Mouse (Mus musculus) kidney, adult 8-10 months (tissue): Measurements from ENCODE around the gene Uap1.
"Not testable (repeated sequence)": the region's sequence is repeated elsewhere in the genome, so short reads cannot be mapped to it uniquely, and the experiment has no call there.

ENCODE experiments used
- DNase-seq, 2 experiments: peaks; one replicate each; pipeline ENCODE4 v3.0.0; 2022

Uap1 gene

GRCm38 (mm10) chr1:170110516-170111332 is 64.0 kb downstream of the Uap1 start, which contains the start of gene Ddr2:
Gene Ddr2, minus strand, starts transcription at chr1:170110762.
- DNase-seq, result peak in 1 of 2 experiments; percentile 21

- no peak for DNase-seq
Measured at GRCm38 (mm10) chr1:170109776-170110515, 64.8 kb downstream of the Uap1 start.

- not testable (repeated sequence) for DNase-seq
Measured at GRCm38 (mm10) chr1:170102814-170103213, 71.9 kb downstream of the Uap1 start.
